Mouse (Mus musculus) stomach, postnatal 0 days (tissue): ENCODE data around the gene Clp1. TPM values are rescaled to one million over a fixed set of nuclear protein-coding genes. Genes with fewer than 3 reads are reported as not detected.

ENCODE experiments used
- ATAC-seq: fragments of 200-750 bp; cut with Nextera tagmentation; 2 replicates; pipeline ENCODE4 v1.8.0; 2017; ENCODE audit not compliant: low FRiP score, low TSS enrichment
- DNase-seq: peaks from one replicate; pipeline ENCODE4 v3.0.0-alpha.2; 2016; ENCODE audit warnings: low spot score
- H3K27ac ChIP-seq: fragments of 300-500 bp; sonication (generic); replicated peaks from 2 replicates; pipeline ENCODE4 v1.5.1; 2014; ENCODE audit warnings: mild to moderate bottlenecking, control low read depth
- H3K27me3 ChIP-seq: fragments of 300-500 bp; sonication (generic); 2 replicates; pipeline ENCODE4 v1.6.1; 2014; ENCODE audit warnings: low read length; ENCODE audit not compliant: control insufficient read depth, insufficient read depth
- H3K36me3 ChIP-seq: fragments of 300-500 bp; sonication (generic); 2 replicates; pipeline ENCODE4 v1.6.1; 2014; ENCODE audit warnings: low read length, mixed read lengths; ENCODE audit not compliant: control insufficient read depth, insufficient read depth
- H3K4me1 ChIP-seq: fragments of 300-500 bp; sonication (generic); replicated peaks from 2 replicates; pipeline ENCODE4 v1.6.1; 2014; ENCODE audit warnings: antibody characterized with exemption; ENCODE audit not compliant: control insufficient read depth, insufficient read depth
- H3K4me2 ChIP-seq: fragments of 300-500 bp; sonication (generic); replicated peaks from 2 replicates; pipeline ENCODE4 v1.6.1; 2014; ENCODE audit warnings: low read depth, mild to moderate bottlenecking, control low read depth, moderate library complexity
- H3K4me3 ChIP-seq: fragments of 300-500 bp; sonication (generic); 2 replicates; pipeline ENCODE4 v1.5.1; 2014; ENCODE audit warnings: low read depth, low read length, control low read depth
- H3K9ac ChIP-seq: fragments of 300-500 bp; sonication (generic); 2 replicates; pipeline ENCODE4 v1.6.1; 2014; ENCODE audit warnings: mild to moderate bottlenecking, low read length, control low read depth, mixed read lengths
- H3K9me3 ChIP-seq: fragments of 300-500 bp; sonication (generic); 2 replicates; pipeline ENCODE4 v1.6.1; 2016; ENCODE audit warnings: low read length; ENCODE audit not compliant: control insufficient read depth
- CTCF ChIP-seq: IDR thresholded peaks from 2 replicates; pipeline ENCODE4 v1.5.1; 2016; ENCODE audit warnings: antibody characterized with exemption, low read depth, mild to moderate bottlenecking, moderate library complexity
- EP300 ChIP-seq: optimal IDR thresholded peaks from 2 replicates; pipeline ENCODE3; 2016; ENCODE audit warnings: antibody characterized with exemption
- WGBS: fragments of 180-500 bp; shearing (Covaris S2); extraction: QIAGEN DNeasy Blood & Tissue Kit; methylation state at CpG from one replicate; pipeline ENCODE4 v1.1.7; 2014; 5-methylcytosine and 5-hydroxymethylcytosine counted together
- microRNA counts: library from miRNA; unstranded; fragments of <30 nt; microRNA quantifications from one replicate; lab custom pipeline; 2015
- microRNA-seq: library from miRNA; unstranded; fragments of <30 nt; microRNA quantifications from one replicate; pipeline ENCODE4, GENCODE M21; 2016
- polyA plus RNA-seq: library from polyadenylated mRNA; unstranded; fragments of >200 nt; fragmentation: Nextera tagmentation; extraction: Ambion mirVana; gene quantifications from 2 replicates; pipeline ENCODE4 v1.2.1, GENCODE M21; 2015

The Clp1 gene
- polyA plus RNA-seq, 1 experiment from 2014 or later = 16.5 TPM

DNA sequence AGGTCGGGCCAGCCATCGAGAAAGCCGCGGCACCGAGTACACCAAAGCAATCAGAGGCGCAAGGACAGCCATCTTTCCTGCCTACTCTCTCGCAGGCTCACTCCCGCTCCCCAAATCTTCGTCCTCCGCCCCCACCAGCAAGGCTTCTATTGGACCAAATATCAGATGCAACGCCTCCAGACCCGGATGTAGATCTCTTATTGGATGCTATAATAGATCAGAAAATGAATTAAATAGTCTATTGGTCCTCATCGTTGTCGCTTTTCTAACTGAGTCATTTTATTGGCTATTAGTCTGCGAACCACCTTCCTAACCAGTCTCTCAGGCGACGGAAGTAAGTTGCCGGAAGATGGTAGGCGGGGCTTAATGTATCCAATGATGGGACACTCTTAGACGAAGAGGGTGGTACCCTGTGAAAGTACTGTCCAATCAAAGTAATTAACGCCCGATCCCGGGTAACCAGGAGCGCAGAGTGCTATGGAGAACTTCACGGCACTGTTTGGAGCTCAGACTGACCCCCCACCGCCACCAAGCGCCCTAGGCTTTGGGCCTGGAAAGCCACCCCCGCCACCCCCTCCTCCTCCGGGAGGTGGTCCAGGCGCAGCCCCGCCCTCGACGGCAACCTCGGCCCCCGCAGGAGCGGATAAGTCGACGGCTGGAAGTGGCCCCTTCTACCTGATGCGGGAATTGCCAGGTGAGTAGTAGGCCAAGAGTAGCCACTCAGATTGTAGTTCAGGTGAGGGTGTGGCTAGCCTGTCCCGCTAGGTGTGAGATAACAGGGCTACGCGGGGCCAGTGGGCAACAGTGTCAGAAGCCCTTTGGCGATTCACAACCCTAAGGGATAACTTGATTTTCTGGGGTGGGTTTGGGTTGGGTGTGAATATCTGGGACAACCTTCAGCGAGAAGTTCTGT lies 48.9 kb downstream of the Clp1 start, which contains the start of the genes Gm28635 and Med19:
Gene Gm28635, minus strand, starts transcription at position 74 of the 913 bp plus-strand sequence.
Gene Med19, plus strand, starts transcription at position 435 of the 913 bp plus-strand sequence.
- DNase-seq = peak; percentile 91
- Histone ChIP-seq H3K4me1 (no peaks in the 10 kb centered on the region), H3K36me3 (peaks cover 10% of the 10 kb centered on the region), H3K9me3 (no peaks in the 10 kb centered on the region), H3K27ac (peak within 1 kb of the TSS; percentile 88), H3K9ac (peak within 1 kb of the TSS; percentile 85), H3K27me3 (no peaks in the 10 kb centered on the region), H3K4me2 (peak within 1 kb of the TSS; percentile 92), H3K4me3 (peak within 1 kb of the TSS; percentile 90)
- peak; percentile 100 for ATAC-seq
- TF ChIP-seq CTCF = peak; percentile 20; the same call in 1 of the 2 replicates
- TF ChIP-seq EP300 = no peak
- WGBS = under 1% methylated on average over 42 of the region's 44 CpGs

- Histone ChIP-seq H3K4me3 (peak overlapping the region; percentile 52), H3K4me2 (peak overlapping the region; percentile 67), H3K9me3 (no peaks in the 10 kb centered on the region), H3K4me1 (no peaks in the 10 kb centered on the region), H3K9ac (peak overlapping the region; percentile 65), H3K27ac (0 out of 2 replicates have a peak overlapping the region, but pooled peaks have one; percentile 35), H3K27me3 (no peaks in the 10 kb centered on the region), H3K36me3 (peaks cover 10% of the 10 kb centered on the region)
- ATAC-seq (peak; percentile 27; the same call in 1 of the 2 replicates), DNase-seq (no peak)
- TF ChIP-seq EP300 (no peak), CTCF (peak; percentile 73)
- WGBS = 5% methylated on average over 22 of the region's 22 CpGs
Measured at GRCm38 (mm10) chr2:84677270-84677967, 49.7 kb downstream of the Clp1 start.

MicroRNAs within 50 kb of the gene (microRNA counts, 519-probe panel; counts per million panel counts)
- 7,544 counts per million, percentile 96 among the panel's probes with 10 or more counts for microRNA mmu-miR-130a (lab: Ali Mortazavi, UCI)

Small RNA genes lying within 50 kb of the gene (microRNA-seq; reads per million reads assigned to microRNA genes)
- gene Mir130a = 21,219 reads per million, percentile 96 among the genes with 10 or more reads in this experiment

Other genes with a start within 250 kb of the Clp1 start
- gene Ctnnd1, start 76.6 kb downstream of the Clp1 start, polyA plus RNA-seq = 34.5 and 38.8 TPM in 2 replicates
- 0.07 and 0.11 TPM in 2 replicates for gene Btbd18, start 68.3 kb downstream of the Clp1 start, polyA plus RNA-seq
- gene Selenoh, start 56.6 kb downstream of the Clp1 start, polyA plus RNA-seq = 111 and 123 TPM in 2 replicates
- not detected in 2 replicates for gene Gm28635, start 49.3 kb downstream of the Clp1 start, polyA plus RNA-seq
- 18.1 and 18.2 TPM in 2 replicates for gene Med19, start 48.9 kb downstream of the Clp1 start, polyA plus RNA-seq
- gene Tmx2, start 48.2 kb downstream of the Clp1 start, polyA plus RNA-seq = 80.9 and 86.0 TPM in 2 replicates
- 24.1 and 29.7 TPM in 2 replicates for gene Zdhhc5, start 12.2 kb downstream of the Clp1 start, polyA plus RNA-seq
- gene Ypel4, start 6.7 kb upstream of the Clp1 start, polyA plus RNA-seq = 1.6 and 2.4 TPM in 2 replicates
- 3.8 and 3.9 TPM in 2 replicates for gene Gm19426, start 16.3 kb upstream of the Clp1 start, polyA plus RNA-seq
- 101 and 103 TPM in 2 replicates for gene Serping1, start 48.1 kb upstream of the Clp1 start, polyA plus RNA-seq
- 27.6 and 28.6 TPM in 2 replicates for gene Ube2l6, start 71.5 kb upstream of the Clp1 start, polyA plus RNA-seq
- 0.05 TPM in 1 of 2 replicates, not detected in the other for gene Smtnl1, start 95.3 kb upstream of the Clp1 start, polyA plus RNA-seq
- gene Timm10, start 99.6 kb upstream of the Clp1 start, polyA plus RNA-seq = 37.7 and 42.3 TPM in 2 replicates
- gene Slc43a1, start 111.5 kb upstream of the Clp1 start, polyA plus RNA-seq = 5.1 and 5.4 TPM in 2 replicates
- gene Rtn4rl2, start 159.4 kb upstream of the Clp1 start, polyA plus RNA-seq = 0.41 and 0.53 TPM in 2 replicates
- gene Slc43a3, start 209.2 kb upstream of the Clp1 start, polyA plus RNA-seq = 14.3 and 16.5 TPM in 2 replicates